Mouse (Mus musculus) gastrocnemius, adult 2 months (tissue): ENCODE measurements at regions not wholly inside any gene's neighbourhood (a gene's known extent, or its start where the extent isn't known, plus 50 kb on each side); places are given as distances from the start of the nearest gene placed in this dataset.

Experiments used
- DNase-seq: peaks from one replicate; pipeline ENCODE4 v3.0.0; 2022
- H3K27ac ChIP-seq: fragments of 200-600 bp; 2 replicates; pipeline ENCODE4 v1.8.1; 2022; ENCODE audit warnings: mild to moderate bottlenecking
- H3K4me3 ChIP-seq: fragments of 200-600 bp; 2 replicates; pipeline ENCODE4 v1.8.1; 2022; ENCODE audit warnings: mild to moderate bottlenecking, moderate library complexity
- CTCF ChIP-seq: fragments of 200-600 bp; IDR thresholded peaks from 2 replicates; pipeline ENCODE4 v1.8.1; 2022; ENCODE audit warnings: antibody characterized with exemption, mild to moderate bottlenecking, moderate library complexity
- intact Hi-C: fragments of 180-260 bp; cut with DNase I; formaldehyde crosslinking; loops from one replicate; pipeline ENCODE4 v1.15.1; 2025

DNA sequence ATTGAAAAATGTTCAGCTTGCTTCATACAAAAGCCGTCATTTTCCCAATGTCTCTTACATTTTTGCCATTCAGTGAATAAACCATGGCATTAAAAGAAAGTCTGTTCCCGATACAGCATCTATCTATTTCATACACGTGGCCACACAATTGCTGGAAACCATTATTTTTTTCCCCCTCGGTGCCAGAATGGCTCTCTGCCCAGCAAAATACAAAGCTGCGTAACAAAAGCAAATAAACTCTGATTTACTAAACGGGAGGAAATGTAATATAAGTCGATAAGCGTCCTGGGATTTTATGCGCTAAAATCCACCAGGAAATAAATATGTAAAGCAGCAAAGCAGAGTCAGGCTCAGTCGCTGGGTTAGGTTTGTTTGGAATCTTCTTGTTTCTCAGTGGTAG lies 59.6 kb upstream of the 4930583I09Rik start:
- H3K4me3 ChIP-seq: peak overlapping the region; percentile 7; the same call in 1 of the 2 replicates
- H3K27ac ChIP-seq: no peak overlapping the region
- TF ChIP-seq CTCF: no peak
- intact Hi-C loops: no loop called here
- DNase-seq: no peak

GRCm38 (mm10) chr17:64893182-64893902 lies 57.5 kb upstream of the 4930583I09Rik start:
- Histone ChIP-seq H3K27ac (no peak overlapping the region), H3K4me3 (no peak overlapping the region)
- no peak for TF ChIP-seq CTCF
- DNase-seq: no peak
- intact Hi-C loops: no loop called here
